Mouse (Mus musculus): ENCODE data around the gene Tnfrsf1b. TPM values are rescaled to one million over a fixed set of nuclear protein-coding genes. Genes with fewer than 3 reads are reported as not detected.

Tnfrsf1b gene
- total RNA-seq (2023): 10 to 100 TPM; 30.3 to 33.6 TPM

DNA sequence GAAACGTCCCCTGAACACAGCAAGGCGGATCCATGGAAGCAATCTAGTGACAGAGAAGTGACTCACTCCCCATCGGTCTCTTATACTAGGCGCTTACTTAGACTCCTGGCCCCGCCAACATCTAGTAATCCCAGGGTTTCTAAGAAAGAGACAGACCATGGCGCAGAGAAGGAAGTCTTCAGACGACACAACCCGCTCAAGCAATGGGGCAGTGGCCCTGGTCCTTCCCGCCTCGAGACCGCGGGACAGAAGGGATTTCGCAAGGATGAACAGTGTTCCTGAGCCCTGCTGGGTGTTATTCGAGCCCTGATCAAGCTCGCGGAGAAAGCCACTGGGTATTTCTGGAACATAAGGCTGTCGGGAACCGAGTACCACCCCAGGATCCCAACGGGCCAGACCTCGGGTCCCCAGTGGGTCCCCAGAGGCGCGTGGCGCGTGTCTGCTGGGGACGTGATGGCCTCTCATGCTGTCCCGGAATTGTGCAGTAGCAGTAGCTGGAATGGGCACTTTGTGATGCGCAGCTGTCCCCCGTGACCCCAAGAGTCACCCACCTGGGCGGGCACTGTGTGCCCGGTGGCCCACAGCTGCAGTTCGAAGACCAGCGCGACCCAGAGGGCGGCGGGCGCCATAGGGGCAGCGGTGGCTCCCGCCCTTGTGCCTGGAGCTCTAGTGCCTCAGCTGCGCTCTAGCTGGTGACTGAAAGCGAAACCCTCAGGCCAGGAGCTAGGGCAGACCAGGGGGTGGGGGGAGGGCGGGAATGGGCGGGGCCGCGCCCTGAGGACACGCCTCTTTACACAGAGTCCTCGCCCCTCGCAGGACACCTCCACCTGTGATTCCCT is at the start of gene Tnfrsf1b:
Gene Tnfrsf1b (minus strand): TSS at position 698 of the 839 bp plus-strand sequence.

DNA sequence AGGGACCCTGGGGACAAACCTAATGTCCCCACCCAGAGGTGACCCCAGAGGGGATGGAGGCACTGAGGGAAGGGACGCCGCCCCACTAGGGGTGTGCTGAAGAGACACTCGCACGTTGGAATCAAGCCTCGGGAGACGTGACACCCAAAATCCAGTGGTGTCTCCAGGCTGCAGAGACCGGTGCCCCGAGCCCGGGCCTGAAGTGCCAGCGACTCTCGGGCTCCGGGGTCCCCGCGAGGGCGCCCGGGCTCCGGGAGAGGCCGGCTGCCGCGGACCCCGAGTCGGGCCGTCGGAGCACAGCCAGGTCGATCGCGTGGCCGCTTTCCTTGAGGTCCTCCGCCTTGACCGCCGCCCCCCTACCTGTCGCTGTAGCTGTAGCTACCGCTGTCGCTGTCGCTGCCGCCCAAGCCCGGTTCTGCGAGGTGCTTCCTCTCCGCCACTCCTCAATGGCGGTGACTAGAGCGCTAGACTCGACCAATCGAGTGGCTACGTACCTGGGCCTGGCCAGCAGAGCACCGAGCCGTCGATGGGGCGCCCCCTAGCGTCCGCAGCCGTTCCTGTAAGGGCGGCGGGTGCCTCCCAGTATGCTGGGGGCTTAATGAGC is 52.0 kb downstream of the Tnfrsf1b start, which contains the start of gene Vps13d:
Gene Vps13d (minus strand): TSS at position 447 of the 604 bp plus-strand sequence.

Other genes with a start within 250 kb of the Tnfrsf1b start
- 10 to 100 TPM; 62.9 to 66.6 TPM for gene Vps13d, start 51.9 kb downstream of the Tnfrsf1b start, total RNA-seq (2023)
- gene Tnfrsf8, start 68.3 kb upstream of the Tnfrsf1b start, total RNA-seq (2023): under 1 TPM; 0.79 to 0.86 TPM